Mouse (Mus musculus) subcutaneous adipose tissue, adult 2 months (tissue): ENCODE data around the gene Tfr2. TPM values are rescaled to one million over a fixed set of nuclear protein-coding genes. Genes with fewer than 3 reads are reported as not detected.

Experiments used
- polyA plus RNA-seq: library from polyadenylated mRNA; depleted of rRNA; stranded (reverse); fragments of >200 nt; gene quantifications from 2 replicates; pipeline ENCODE4 v1.2.3, GENCODE M21; 2012; ENCODE audit warnings: low replicate concordance; rRNA removed

Tfr2 gene
- 5.8 and 25.3 TPM in 2 replicates for polyA plus RNA-seq

GRCm38 (mm10) chr5:137569665-137570064 is at the start of gene Tfr2:
TSS of gene Tfr2 (plus strand) at chr5:137569840.

GRCm38 (mm10) chr5:137533117-137533827 is 36.4 kb upstream of the Tfr2 start, which contains the start of the genes Epo and Gnb2:
TSS of gene Epo (minus strand) at chr5:137533242.
TSS of gene Gnb2 (minus strand) at chr5:137533510.

GRCm38 (mm10) chr5:137553411-137553837 is 16.2 kb upstream of the Tfr2 start, which contains the start of gene Actl6b:
TSS of gene Actl6b (plus strand) at chr5:137553517.

GRCm38 (mm10) chr5:137600619-137601364 is 31.2 kb downstream of the Tfr2 start, which contains the start of gene Mospd3:
TSS of gene Mospd3 (minus strand) at chr5:137601058.

GRCm38 (mm10) chr5:137613550-137613949 is 43.9 kb downstream of the Tfr2 start, which contains the start of gene Pcolce:
TSS of gene Pcolce (minus strand) at chr5:137613784.

GRCm38 (mm10) chr5:137628498-137629305 is 59.1 kb downstream of the Tfr2 start, which contains the start of the genes Fbxo24, Lrch4 and Gm20605:
TSS of gene Fbxo24 (minus strand) at chr5:137629002.
TSS of gene Lrch4 (plus strand) at chr5:137629121.
TSS of gene Gm20605 (plus strand) at chr5:137629175.

Other genes with a start within 250 kb of the Tfr2 start
- 19.7 and 28.1 TPM in 2 replicates for gene Slc12a9, start 236.2 kb upstream of the Tfr2 start, polyA plus RNA-seq
- 51.9 and 77.0 TPM in 2 replicates for gene Ephb4, start 219.7 kb upstream of the Tfr2 start, polyA plus RNA-seq
- gene Zan, start 92.8 kb upstream of the Tfr2 start, polyA plus RNA-seq: 0.19 and 0.31 TPM in 2 replicates
- gene Pop7, start 67.3 kb upstream of the Tfr2 start, polyA plus RNA-seq: 36.0 and 53.4 TPM in 2 replicates
- 25.9 and 42.7 TPM in 2 replicates for gene Gigyf1, start 51.3 kb upstream of the Tfr2 start, polyA plus RNA-seq
- gene Epo, start 36.6 kb upstream of the Tfr2 start, polyA plus RNA-seq: not detected in 2 replicates
- gene Gnb2, start 36.3 kb upstream of the Tfr2 start, polyA plus RNA-seq: 882 and 932 TPM in 2 replicates
- 0.14 and 1.6 TPM in 2 replicates for gene Actl6b, start 16.3 kb upstream of the Tfr2 start, polyA plus RNA-seq
- gene Mospd3, start 31.2 kb downstream of the Tfr2 start, polyA plus RNA-seq: 85.2 and 108 TPM in 2 replicates
- 140 and 168 TPM in 2 replicates for gene Pcolce, start 43.9 kb downstream of the Tfr2 start, polyA plus RNA-seq
- gene Fbxo24, start 59.2 kb downstream of the Tfr2 start, polyA plus RNA-seq: 0.71 and 0.79 TPM in 2 replicates
- gene Lrch4, start 59.3 kb downstream of the Tfr2 start, polyA plus RNA-seq: 37.2 and 60.0 TPM in 2 replicates
- gene Gm20605, start 59.3 kb downstream of the Tfr2 start, polyA plus RNA-seq: 14.9 and 32.2 TPM in 2 replicates
- gene Sap25, start 71.5 kb downstream of the Tfr2 start, polyA plus RNA-seq: 60.1 and 83.8 TPM in 2 replicates
- gene Irs3, start 75.9 kb downstream of the Tfr2 start, polyA plus RNA-seq: 29.5 and 86.2 TPM in 2 replicates
- 32.7 and 54.1 TPM in 2 replicates for gene Agfg2, start 114.9 kb downstream of the Tfr2 start, polyA plus RNA-seq
- gene Nyap1, start 171.8 kb downstream of the Tfr2 start, polyA plus RNA-seq: 0.77 and 4.9 TPM in 2 replicates
- gene Tsc22d4, start 175.9 kb downstream of the Tfr2 start, polyA plus RNA-seq: 77.4 and 106 TPM in 2 replicates
- 24.9 and 28.3 TPM in 2 replicates for gene Ppp1r35, start 209.0 kb downstream of the Tfr2 start, polyA plus RNA-seq
- 35.8 and 48.0 TPM in 2 replicates for gene Mepce, start 217.8 kb downstream of the Tfr2 start, polyA plus RNA-seq
- 1.9 and 2.5 TPM in 2 replicates for gene Zcwpw1, start 218.0 kb downstream of the Tfr2 start, polyA plus RNA-seq